Mouse (Mus musculus) T-helper 2 cell (primary cell): Measurements from ENCODE around the gene Slc25a12.

ENCODE experiments used
- in situ Hi-C: fragments of 300-600 bp; cut with MboI, MseI; formaldehyde crosslinking; loops from one replicate; pipeline ENCODE4 v1.15.1; 2025; ENCODE audit warnings: high pct_unique_total_duplicates

Gene Slc25a12

GRCm38 (mm10) chr2:71254836-71255235, 112.7 kb downstream of the Slc25a12 start:
- in situ Hi-C loops: no loop called here

DNA sequence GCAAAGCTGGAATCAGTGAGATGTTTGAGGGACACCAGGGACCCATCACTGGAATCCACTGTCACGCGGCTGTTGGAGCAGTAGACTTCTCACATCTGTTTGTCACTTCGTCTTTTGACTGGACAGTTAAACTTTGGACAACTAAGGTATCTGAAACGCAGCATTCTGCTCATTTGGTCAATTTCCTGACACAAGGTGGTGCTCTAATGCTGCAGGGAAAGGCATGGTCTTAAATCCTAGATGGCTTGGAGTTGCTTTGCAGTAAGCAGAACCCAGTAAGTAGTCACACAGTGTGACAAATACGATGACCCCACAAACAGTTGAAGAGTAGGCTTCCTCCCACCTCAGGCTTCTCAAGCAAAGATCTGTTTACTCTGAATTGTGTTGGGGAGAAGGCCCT, 116.7 kb downstream of the Slc25a12 start:
- in situ Hi-C loops: no loop called here

DNA sequence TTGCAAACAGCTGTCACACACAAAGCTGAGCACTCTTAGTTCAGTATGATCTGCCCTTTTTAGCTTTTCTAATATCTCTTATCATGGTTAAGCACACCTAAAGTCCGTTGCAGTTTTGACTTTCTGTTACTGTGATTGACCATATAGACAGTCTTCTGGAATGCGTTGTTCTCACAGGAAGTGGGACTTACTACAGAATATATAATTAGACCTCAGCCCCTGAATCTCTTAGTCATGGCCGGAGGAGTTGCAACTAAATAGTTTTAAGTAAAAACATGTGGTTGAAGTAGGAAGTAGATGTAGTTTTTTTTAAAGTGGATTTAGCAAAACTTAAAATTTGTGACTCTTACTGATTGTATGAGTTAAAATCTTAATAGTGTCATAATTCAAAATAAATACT, 119.5 kb downstream of the Slc25a12 start:
- in situ Hi-C loops: no loop called here

DNA sequence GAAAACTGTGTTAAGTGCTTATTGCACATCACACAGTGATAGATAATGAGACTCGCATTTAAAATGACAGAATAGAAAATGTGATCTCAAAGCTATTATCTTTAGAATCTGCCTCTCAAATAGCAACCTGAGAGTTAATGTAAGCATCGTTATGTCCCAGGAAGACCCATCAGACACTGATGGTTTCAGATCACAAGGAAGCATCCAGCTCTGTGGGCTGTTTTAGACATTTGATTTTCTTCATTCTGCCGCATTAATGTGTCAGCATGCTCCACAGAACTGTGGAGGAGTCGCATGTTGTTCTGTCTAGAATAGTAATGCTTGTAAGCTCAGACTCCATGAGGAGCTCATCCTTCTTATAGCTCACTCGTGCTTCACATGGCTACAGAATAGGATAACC, 121.5 kb downstream of the Slc25a12 start:
- in situ Hi-C loops: no loop called here

DNA sequence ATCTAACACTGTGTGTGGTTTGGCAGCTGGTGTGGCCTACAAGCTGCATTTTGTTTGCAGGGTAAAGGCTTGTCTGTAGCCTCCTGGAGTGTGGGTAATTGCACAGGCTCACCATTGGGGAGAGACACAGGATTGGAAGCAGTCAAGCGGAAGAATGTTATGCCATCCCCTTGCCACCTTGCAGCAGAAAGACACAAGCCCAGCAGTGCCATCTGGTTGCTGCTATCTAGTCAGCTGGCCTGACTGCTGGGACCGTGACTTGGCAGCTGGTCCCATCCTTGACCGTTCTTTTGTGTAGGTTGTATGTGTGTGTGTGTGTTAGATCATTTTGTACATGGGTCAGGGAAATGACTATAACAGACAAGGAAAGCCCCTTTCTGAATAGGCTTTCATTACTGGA, 122.1 kb downstream of the Slc25a12 start:
- in situ Hi-C loops: no loop called here

- in situ Hi-C loops: no loop called here
Measured at GRCm38 (mm10) chr2:71244807-71245206, 122.7 kb downstream of the Slc25a12 start.

DNA sequence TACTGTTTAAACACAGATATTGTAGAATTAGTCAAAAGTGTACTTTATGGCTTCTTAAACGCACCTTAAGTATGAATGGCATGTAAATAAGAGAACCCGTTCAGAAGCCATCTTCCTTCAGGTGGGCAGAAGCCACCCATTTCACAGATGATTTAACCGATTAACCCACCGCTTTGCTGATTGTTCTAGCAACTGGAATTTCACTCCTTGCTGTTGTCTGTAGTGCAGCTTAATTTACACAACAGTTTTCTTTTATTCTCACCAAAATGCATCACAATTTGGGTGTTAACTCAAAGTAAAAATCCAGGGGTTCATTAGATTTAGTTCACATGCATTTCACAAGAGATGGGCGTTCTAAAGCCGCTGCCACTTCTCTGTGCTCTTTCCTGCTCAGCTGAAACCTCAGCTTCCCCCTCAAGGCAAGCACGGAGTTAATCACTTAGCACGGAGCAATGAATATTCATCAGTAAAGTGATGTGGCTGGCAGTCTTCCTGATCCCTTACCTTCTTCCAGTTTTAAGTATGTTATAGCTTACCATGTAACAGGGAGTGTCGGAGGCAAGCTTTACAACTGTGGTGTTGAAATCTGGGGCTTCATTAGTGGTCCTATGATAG, 124.4 kb downstream of the Slc25a12 start:
- in situ Hi-C loops: no loop called here

- in situ Hi-C loops: no loop called here
Measured at GRCm38 (mm10) chr2:71242180-71242579, 125.4 kb downstream of the Slc25a12 start.

DNA sequence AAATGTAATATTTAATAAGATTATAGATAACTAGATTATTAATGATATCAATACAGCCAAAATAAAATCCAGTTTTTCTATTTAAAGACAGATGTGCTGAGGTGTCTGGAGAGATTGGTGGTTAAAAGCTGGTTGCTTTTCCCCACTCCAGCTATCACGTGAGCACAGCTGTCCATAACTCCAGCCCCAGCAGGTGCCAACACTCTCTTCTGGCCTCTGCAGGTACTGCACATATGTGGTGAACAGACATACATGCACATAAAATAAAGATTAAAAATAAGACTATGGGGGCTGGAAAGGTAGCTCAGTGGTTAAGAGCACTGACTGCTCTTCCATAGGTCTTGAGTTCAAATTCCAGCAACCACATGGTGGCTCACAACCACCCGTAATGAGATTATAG, 126.0 kb downstream of the Slc25a12 start:
- in situ Hi-C loops: no loop called here

DNA sequence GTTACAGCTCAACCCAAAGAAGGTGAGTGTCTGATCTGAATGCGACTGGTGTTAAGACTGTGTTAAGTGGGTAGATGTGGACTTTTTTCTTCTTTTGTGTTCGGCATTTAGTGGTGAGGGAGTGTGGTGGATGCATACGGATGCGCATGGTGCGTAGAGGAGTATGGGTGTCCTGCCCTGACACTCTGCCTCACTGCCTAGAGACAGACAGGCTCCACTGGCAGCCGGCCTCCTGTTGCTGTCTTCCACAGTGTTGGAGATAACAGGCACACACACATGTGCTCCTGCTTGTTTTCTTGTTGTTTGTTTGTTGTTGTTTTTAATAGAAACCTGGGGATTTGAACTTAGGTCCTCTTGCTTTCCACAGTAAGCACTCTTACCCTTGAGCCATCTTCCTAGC, 131.5 kb downstream of the Slc25a12 start:
- in situ Hi-C loops: no loop called here

DNA sequence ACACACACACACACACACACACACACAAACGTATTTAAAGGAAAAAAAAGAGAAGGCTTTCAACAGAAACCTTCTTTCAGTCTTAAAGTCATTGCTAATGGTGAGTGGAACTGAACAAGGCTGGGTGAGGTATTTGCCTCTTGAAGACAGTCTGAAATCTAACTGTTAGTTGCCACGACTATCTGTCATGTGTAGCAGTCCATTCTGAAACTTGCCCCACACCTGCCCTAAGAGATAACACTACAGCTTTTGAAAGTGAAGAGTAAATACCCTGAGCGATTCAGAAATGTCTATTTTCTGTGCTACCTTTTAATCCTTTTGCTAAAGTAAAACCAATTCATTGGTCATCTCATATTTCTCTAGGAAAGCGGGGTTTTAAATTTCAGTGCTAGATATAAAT, 132.1 kb downstream of the Slc25a12 start:
- in situ Hi-C loops: no loop called here

- in situ Hi-C loops: no loop called here
Measured at GRCm38 (mm10) chr2:71232976-71233375, 134.6 kb downstream of the Slc25a12 start.

DNA sequence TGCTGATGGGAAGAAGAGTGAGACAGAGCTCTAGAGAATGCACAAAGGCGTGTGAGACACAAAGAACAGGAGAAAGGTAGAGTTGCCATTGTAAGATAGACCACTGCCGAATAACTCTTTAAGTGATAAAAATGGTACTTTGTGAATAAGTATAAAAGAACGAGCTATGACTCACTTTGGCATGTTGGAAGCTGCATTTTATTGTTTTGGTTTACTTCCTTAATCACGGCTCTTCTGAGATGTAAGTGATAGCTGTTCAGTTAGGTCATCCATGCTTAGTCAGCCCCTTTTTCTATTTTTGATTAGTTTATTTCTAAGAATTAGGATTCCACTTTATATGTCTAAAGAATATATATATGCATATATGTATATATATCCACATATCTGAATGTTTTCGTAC, 135.6 kb downstream of the Slc25a12 start:
- in situ Hi-C loops: no loop called here

DNA sequence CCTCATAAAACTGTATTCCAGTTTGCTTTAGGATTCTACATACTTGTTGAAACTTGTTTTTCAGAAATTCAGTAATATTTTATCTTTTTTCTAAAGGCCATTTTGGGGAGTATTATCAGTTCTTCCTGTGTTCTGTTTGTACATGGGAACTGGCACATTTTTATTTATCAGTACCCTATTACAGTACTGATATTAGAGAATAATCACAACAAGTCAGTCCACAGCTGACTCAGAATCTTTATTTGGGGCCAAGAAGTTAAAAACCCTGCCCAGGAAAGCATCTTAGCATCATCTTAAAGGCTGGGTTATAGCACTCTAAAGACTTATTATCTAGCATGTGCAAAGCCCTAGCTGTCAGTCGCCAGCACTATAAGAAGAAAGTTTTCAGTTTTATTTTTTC, 137.9 kb downstream of the Slc25a12 start:
- in situ Hi-C loops: no loop called here

DNA sequence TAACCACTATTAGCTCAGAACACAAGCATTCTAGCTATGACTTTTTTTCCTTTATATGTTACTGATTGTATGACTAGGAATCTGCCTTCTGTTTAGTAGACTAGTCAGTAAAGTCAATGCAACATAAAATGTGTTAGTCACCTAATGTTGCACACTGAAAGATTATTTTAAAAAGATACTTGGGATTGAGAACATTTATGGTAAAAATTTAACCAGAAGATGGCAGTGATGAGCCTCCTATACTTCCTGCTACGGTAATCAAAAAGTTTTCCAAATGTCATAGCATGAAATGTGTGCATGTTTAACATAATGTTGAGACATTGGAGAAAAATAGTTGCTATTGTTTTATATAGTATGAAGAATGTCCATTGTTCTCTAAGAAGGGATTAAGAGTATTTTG, 140.2 kb downstream of the Slc25a12 start:
- in situ Hi-C loops: no loop called here
